Mouse (Mus musculus) thymus, adult 2 months (tissue): ENCODE data around the gene Fam214a.

Source experiments
- CTCF ChIP-seq: fragments of 200-500 bp; IDR thresholded peaks from 2 replicates; pipeline ENCODE4 v1.5.1; 2012; ENCODE audit warnings: mild to moderate bottlenecking, control low read depth, low read length, moderate library complexity, borderline replicate concordance; ENCODE audit not compliant: control insufficient read depth, poor library complexity, insufficient read depth; ENCODE audit errors: extremely low read depth
- POLR2A ChIP-seq: fragments of 200-500 bp; IDR thresholded peaks from 2 replicates; pipeline ENCODE4 v1.6.1; 2012; ENCODE audit warnings: mild to moderate bottlenecking, low read length, control low read depth, moderate library complexity; ENCODE audit not compliant: control insufficient read depth, poor library complexity, insufficient read depth; ENCODE audit errors: extremely low read depth

- no peak for TF ChIP-seq POLR2A
- TF ChIP-seq CTCF = no peak
These were observed 11.3 kb downstream of the Fam214a start for GRCm38 (mm10) chr9:74963953-74964352.
